Mouse (Mus musculus): Measurements from ENCODE around the gene Olfr564. TPM values are rescaled to one million over a fixed set of nuclear protein-coding genes. Genes with fewer than 3 reads are reported as not detected.

The Olfr564 gene
- polyA plus RNA-seq (2012; rRNA removed), result not detected in 2 replicates

- no peak for TF ChIP-seq POLR2A (IDR thresholded peaks at IDR 0.05; ENCODE audit: low read depth, low read length)
- TF ChIP-seq CTCF (conservative IDR thresholded peaks at IDR 0.05; ENCODE audit: insufficient read depth, insufficient read length, low read depth, low read length), result no peak
- no peaks in the 10 kb centered on the region for H3K27me3 ChIP-seq (replicated peaks; ENCODE audit: control insufficient read depth, insufficient read depth, low read length)
- no peaks in the 10 kb centered on the region for H3K4me1 ChIP-seq (ENCODE audit: control insufficient read depth, insufficient read depth, low read length)
- no peaks in the 10 kb centered on the region for H3K36me3 ChIP-seq (ENCODE audit: control insufficient read depth, insufficient read depth, low read length)
- H3K27ac ChIP-seq (ENCODE audit: insufficient read depth, low read depth, low read length), result no peak within 1 kb of the TSS
- no peak for DNase-seq
- H3K4me3 ChIP-seq (ENCODE audit: insufficient read depth, low read depth, low read length), result no peak within 1 kb of the TSS
Measured at GRCm38 (mm10) chr7:102803180-102803579, at the start of gene Olfr564. Gene Olfr564, plus strand, starts transcription at chr7:102803480.

GRCm38 (mm10) chr7:102759266-102759665, 44.0 kb upstream of the Olfr564 start, which contains the start of the genes Olfr560 and Olfr78:
Gene Olfr560, minus strand, starts transcription at chr7:102759366.
Gene Olfr78, minus strand, starts transcription at chr7:102759471.
- 78% methylated on average over 4 of the region's 4 CpGs for WGBS
- Histone ChIP-seq H3K4me3 (ENCODE audit: insufficient read depth, low read depth, low read length) (no peak within 1 kb of the TSS), H3K4me1 (ENCODE audit: control insufficient read depth, insufficient read depth, low read length) (no peaks in the 10 kb centered on the region), H3K27me3 (replicated peaks; ENCODE audit: control insufficient read depth, insufficient read depth, low read length) (no peaks in the 10 kb centered on the region; the same call in 1 of the 2 replicates), H3K36me3 (ENCODE audit: control insufficient read depth, insufficient read depth, low read length) (no peaks in the 10 kb centered on the region), H3K27ac (ENCODE audit: insufficient read depth, low read depth, low read length) (no peak within 1 kb of the TSS)
- DNase-seq, result no peak
- TF ChIP-seq POLR2A (IDR thresholded peaks at IDR 0.05; ENCODE audit: low read depth, low read length), result no peak
- no peak for TF ChIP-seq CTCF (conservative IDR thresholded peaks at IDR 0.05; ENCODE audit: insufficient read depth, insufficient read length, low read depth, low read length)

GRCm38 (mm10) chr7:102770921-102771320, 32.4 kb upstream of the Olfr564 start, which contains the start of gene Olfr561:
Gene Olfr561, plus strand, starts transcription at chr7:102771221.
- DNase-seq, result no peak
- Histone ChIP-seq H3K27ac (ENCODE audit: insufficient read depth, low read depth, low read length) (no peak within 1 kb of the TSS), H3K27me3 (replicated peaks; ENCODE audit: control insufficient read depth, insufficient read depth, low read length) (no peaks in the 10 kb centered on the region), H3K4me3 (ENCODE audit: insufficient read depth, low read depth, low read length) (no peak within 1 kb of the TSS), H3K4me1 (ENCODE audit: control insufficient read depth, insufficient read depth, low read length) (no peaks in the 10 kb centered on the region), H3K36me3 (ENCODE audit: control insufficient read depth, insufficient read depth, low read length) (no peaks in the 10 kb centered on the region)
- TF ChIP-seq POLR2A (IDR thresholded peaks at IDR 0.05; ENCODE audit: low read depth, low read length), result no peak
- TF ChIP-seq CTCF (conservative IDR thresholded peaks at IDR 0.05; ENCODE audit: insufficient read depth, insufficient read length, low read depth, low read length), result no peak
- 74% methylated on average over 2 of the region's 2 CpGs for WGBS

Other genes starting within 250 kb of the Olfr564 start
- gene Trim21, start 238.0 kb upstream of the Olfr564 start, polyA plus RNA-seq (2012; rRNA removed), result 3.7 and 4.5 TPM in 2 replicates
- gene Olfr550, start 232.0 kb upstream of the Olfr564 start, polyA plus RNA-seq (2012; rRNA removed), result not detected in 2 replicates
- not detected in 2 replicates for gene Olfr551, start 211.6 kb upstream of the Olfr564 start, polyA plus RNA-seq (2012; rRNA removed)
- not detected in 2 replicates for gene Olfr552, start 205.7 kb upstream of the Olfr564 start, polyA plus RNA-seq (2012; rRNA removed)
- not detected in 2 replicates for gene Olfr553, start 185.3 kb upstream of the Olfr564 start, polyA plus RNA-seq (2012; rRNA removed)
- not detected in 2 replicates for gene Olfr554, start 165.0 kb upstream of the Olfr564 start, polyA plus RNA-seq (2012; rRNA removed)
- gene Olfr555, start 144.7 kb upstream of the Olfr564 start, polyA plus RNA-seq (2012; rRNA removed), result not detected in 2 replicates
- gene Olfr556, start 138.6 kb upstream of the Olfr564 start, polyA plus RNA-seq (2012; rRNA removed), result not detected in 2 replicates
- gene Trim68, start 116.2 kb upstream of the Olfr564 start, polyA plus RNA-seq (2012; rRNA removed), result 9.7 and 11.7 TPM in 2 replicates
- gene Olfr557, start 107.6 kb upstream of the Olfr564 start, polyA plus RNA-seq (2012; rRNA removed), result not detected in 2 replicates
- 1.9 and 2.6 TPM in 2 replicates for gene Olfr558, start 101.3 kb upstream of the Olfr564 start, polyA plus RNA-seq (2012; rRNA removed)
- not detected in 2 replicates for gene Olfr33, start 84.4 kb upstream of the Olfr564 start, polyA plus RNA-seq (2012; rRNA removed)
- not detected in 2 replicates for gene Olfr559, start 76.0 kb upstream of the Olfr564 start, polyA plus RNA-seq (2012; rRNA removed)
- not detected in 2 replicates for gene Olfr560, start 44.1 kb upstream of the Olfr564 start, polyA plus RNA-seq (2012; rRNA removed)
- 1.9 and 3.2 TPM in 2 replicates for gene Olfr78, start 44.0 kb upstream of the Olfr564 start, polyA plus RNA-seq (2012; rRNA removed)
- gene Olfr561, start 32.3 kb upstream of the Olfr564 start, polyA plus RNA-seq (2012; rRNA removed), result not detected in 2 replicates
- gene Olfr566, start 55.3 kb downstream of the Olfr564 start, polyA plus RNA-seq (2012; rRNA removed), result not detected in 2 replicates
- not detected in 2 replicates for gene Olfr568, start 73.6 kb downstream of the Olfr564 start, polyA plus RNA-seq (2012; rRNA removed)
- not detected in 2 replicates for gene Olfr569, start 87.4 kb downstream of the Olfr564 start, polyA plus RNA-seq (2012; rRNA removed)
- gene Olfr570, start 91.1 kb downstream of the Olfr564 start, polyA plus RNA-seq (2012; rRNA removed), result not detected in 2 replicates
- gene Olfr571, start 114.1 kb downstream of the Olfr564 start, polyA plus RNA-seq (2012; rRNA removed), result not detected in 2 replicates
- not detected in 2 replicates for gene Olfr572, start 120.9 kb downstream of the Olfr564 start, polyA plus RNA-seq (2012; rRNA removed)
- not detected in 2 replicates for gene Olfr573-ps1, start 139.1 kb downstream of the Olfr564 start, polyA plus RNA-seq (2012; rRNA removed)
- gene Olfr574, start 145.0 kb downstream of the Olfr564 start, polyA plus RNA-seq (2012; rRNA removed), result not detected in 2 replicates
- not detected in 2 replicates for gene Olfr575, start 155.3 kb downstream of the Olfr564 start, polyA plus RNA-seq (2012; rRNA removed)
- gene Olfr576, start 159.2 kb downstream of the Olfr564 start, polyA plus RNA-seq (2012; rRNA removed), result not detected in 2 replicates
- not detected in 2 replicates for gene Olfr577, start 172.5 kb downstream of the Olfr564 start, polyA plus RNA-seq (2012; rRNA removed)
- not detected in 2 replicates for gene Olfr578, start 185.8 kb downstream of the Olfr564 start, polyA plus RNA-seq (2012; rRNA removed)
- not detected in 2 replicates for gene Olfr582, start 234.5 kb downstream of the Olfr564 start, polyA plus RNA-seq (2012; rRNA removed)
- not detected in 2 replicates for gene Olfr583, start 247.8 kb downstream of the Olfr564 start, polyA plus RNA-seq (2012; rRNA removed)

All from kidney, adult 2 months (tissue).